Mouse (Mus musculus) CH12.LX (cell line): ENCODE data around the gene Cadm2. TPM values are rescaled to one million over a fixed set of nuclear protein-coding genes. Genes with fewer than 3 reads are reported as not detected.

Source experiments
- DNase-seq: peaks from one replicate; pipeline ENCODE4 v3.0.0-alpha.2; 2013; ENCODE audit errors: extremely low read depth
- H3K27ac ChIP-seq: 2 replicates; pipeline ENCODE4 v1.5.1; 2012; ENCODE audit warnings: low read depth, mild to moderate bottlenecking, control low read depth, moderate library complexity; ENCODE audit not compliant: insufficient read depth
- H3K27me3 ChIP-seq: replicated peaks from 2 replicates; pipeline ENCODE3; 2012; ENCODE audit warnings: inconsistent platforms
- H3K36me3 ChIP-seq, 2 experiments: replicated peaks in 1 of 2; 2 replicates each; pipeline versions ENCODE3 to v1.6.1; 2012; ENCODE audit warnings: inconsistent platforms in 1 of 2, low read length in 1 of 2, mild to moderate bottlenecking in 1 of 2, mixed read lengths in 1 of 2, moderate library complexity in 1 of 2; ENCODE audit not compliant: control insufficient read depth in 1 of 2, insufficient read depth in 1 of 2
- H3K4me1 ChIP-seq, 2 experiments: 2 replicates each; pipeline ENCODE4 v1.6.1; 2012; ENCODE audit warnings: inconsistent platforms in 1 of 2, moderate library complexity in 1 of 2; ENCODE audit not compliant: insufficient read depth in 2 of 2, control insufficient read depth in 1 of 2
- H3K4me2 ChIP-seq: 2 replicates; pipeline ENCODE4 v1.6.1; 2012; ENCODE audit warnings: low read depth, mild to moderate bottlenecking, control low read depth; ENCODE audit not compliant: poor library complexity, insufficient read depth, severe bottlenecking
- H3K4me3 ChIP-seq, 3 experiments: fragments of 150-350 bp in 1 of 3; sonication (generic) in 1 of 3; replicated peaks in 1 of 3; 2 replicates each; pipeline versions ENCODE3 to v1.5.1; 2011 to 2012; ENCODE audit warnings: low read depth in 2 of 3, low read length in 2 of 3, mild to moderate bottlenecking in 2 of 3, moderate library complexity in 2 of 3, control low read depth in 1 of 3, improper control_type of control experiment in 1 of 3, inconsistent platforms in 1 of 3, mixed read lengths in 1 of 3; ENCODE audit not compliant: poor library complexity in 1 of 3
- H3K79me2 ChIP-seq: replicated peaks from 2 replicates; pipeline ENCODE4 v1.6.1; 2012; ENCODE audit warnings: mild to moderate bottlenecking, moderate library complexity; ENCODE audit not compliant: control insufficient read depth, poor library complexity, insufficient read depth, severe bottlenecking; ENCODE audit errors: extremely low read depth
- H3K9ac ChIP-seq: 2 replicates; pipeline ENCODE4 v1.6.1; 2012; ENCODE audit warnings: low read depth, mild to moderate bottlenecking, control low read depth, moderate library complexity; ENCODE audit not compliant: insufficient read depth
- H3K9me3 ChIP-seq: replicated peaks from 2 replicates; pipeline ENCODE3; 2012; ENCODE audit warnings: low read length, inconsistent platforms, mixed read lengths
- EP300 ChIP-seq: IDR thresholded peaks from 2 replicates; pipeline ENCODE4 v1.6.1; 2011; ENCODE audit warnings: low read length, improper control_type of control experiment
- MAZ ChIP-seq: IDR thresholded peaks from 2 replicates; pipeline ENCODE4 v1.6.1; 2012; ENCODE audit warnings: low read depth, mild to moderate bottlenecking, inconsistent platforms, low read length, improper control_type of control experiment, moderate library complexity
- MEF2A ChIP-seq: IDR thresholded peaks from 2 replicates; pipeline ENCODE4 v1.6.1; 2014; ENCODE audit warnings: low read depth, mild to moderate bottlenecking, inconsistent platforms, low read length, improper control_type of control experiment, borderline replicate concordance
- MYC ChIP-seq: IDR thresholded peaks from 2 replicates; pipeline ENCODE4 v1.6.1; 2011; ENCODE audit warnings: low read depth, mild to moderate bottlenecking, improper control_type of control experiment, low read length
- POLR2A ChIP-seq: IDR thresholded peaks from 2 replicates; pipeline ENCODE4 v1.6.1; 2011; ENCODE audit warnings: low read depth, mild to moderate bottlenecking, improper control_type of control experiment, low read length
- RAD21 ChIP-seq: IDR thresholded peaks from 2 replicates; pipeline ENCODE4 v1.6.1; 2011; ENCODE audit warnings: low read depth, mild to moderate bottlenecking, low read length, improper control_type of control experiment, moderate library complexity
- RCOR1 ChIP-seq: conservative IDR thresholded peaks from 2 replicates; pipeline ENCODE4 v1.6.1; 2012; ENCODE audit warnings: low read depth, mild to moderate bottlenecking, inconsistent platforms, low read length, improper control_type of control experiment
- SMC3 ChIP-seq: IDR thresholded peaks from 2 replicates; pipeline ENCODE4 v1.6.1; 2011; ENCODE audit warnings: low read depth, low read length, improper control_type of control experiment
- TCF12 ChIP-seq: IDR thresholded peaks from 2 replicates; pipeline ENCODE4 v1.6.1; 2014; ENCODE audit warnings: low read depth, mild to moderate bottlenecking, inconsistent platforms, low read length, improper control_type of control experiment
- UBTF ChIP-seq: IDR thresholded peaks from 2 replicates; pipeline ENCODE4 v1.6.1; 2012; ENCODE audit warnings: low read depth, mild to moderate bottlenecking, inconsistent platforms, low read length, improper control_type of control experiment, moderate library complexity
- ZKSCAN1 ChIP-seq: IDR thresholded peaks from 2 replicates; pipeline ENCODE4 v1.6.1; 2012; ENCODE audit warnings: low read depth, inconsistent platforms, low read length, improper control_type of control experiment, borderline replicate concordance
- ZMIZ1 ChIP-seq: IDR thresholded peaks from 2 replicates; pipeline ENCODE4 v1.6.1; 2012; ENCODE audit warnings: low read depth, mild to moderate bottlenecking, inconsistent platforms, low read length, improper control_type of control experiment
- dilution Hi-C: fragments of 300-500 bp; cut with MboI; formaldehyde crosslinking; loops from 2 replicates; pipeline ENCODE4 v1.14.3; 2020; ENCODE audit warnings: low sequenced_read_pairs; ENCODE audit not compliant: extremely low pct_unique_long_range_greater_than_20kb, extremely low pct_ligation_motif_present
- in situ Hi-C: fragments of 300-500 bp; cut with MboI; formaldehyde crosslinking; loops from 3 replicates; pipeline ENCODE4 v1.14.3; 2019; ENCODE audit warnings: low sequenced_read_pairs, low pct_ligation_motif_present, low pct_unique_long_range_greater_than_20kb, mixed read lengths
- polyA plus RNA-seq: library from polyadenylated mRNA; unstranded; fragments of >175 nt; gene quantifications from 2 replicates; pipeline ENCODE4 v1.2.1, GENCODE M21; 2012; ENCODE audit warnings: low read depth; ENCODE audit not compliant: insufficient read length
- total RNA-seq, 2 experiments: library from RNA; depleted of rRNA; stranded (reverse); fragments of 300-350 nt in 1 of 2; fragments of >200 nt in 1 of 2; gene quantifications; 2 replicates each; pipeline ENCODE4 v1.2.3; 2012 to 2014

Cadm2 gene
- total and polyA plus RNA-seq, 3 experiments: not detected

DNA sequence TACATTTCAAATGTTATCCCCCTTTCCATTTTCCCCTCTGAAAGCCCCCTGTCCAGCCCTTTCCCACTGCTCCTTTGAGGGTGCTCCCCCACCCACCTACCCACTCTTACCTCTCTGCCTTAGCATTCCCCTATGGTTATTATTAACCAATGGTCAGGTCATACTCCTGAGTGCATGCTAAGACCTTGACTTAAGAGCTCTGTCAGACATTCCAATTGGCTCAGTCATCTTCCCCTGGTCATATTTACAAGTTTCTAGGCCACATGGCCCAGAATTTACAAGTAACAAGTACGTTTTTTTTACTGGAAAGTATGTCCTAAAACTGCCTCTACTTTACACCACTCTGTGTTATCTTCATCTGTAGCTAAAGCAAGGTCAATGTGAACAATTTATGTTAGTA lies 998.3 kb downstream of the Cadm2 start:
- H3K4me1 ChIP-seq: no peaks in the 10 kb centered on the region
- H3K36me3 ChIP-seq: no peaks in the 10 kb centered on the region
- no peak for DNase-seq
- in situ Hi-C loops (no loop called here), dilution Hi-C loops (no loop called here)
- TF ChIP-seq RCOR1: no peak
- no peak for TF ChIP-seq EP300
- H3K79me2 ChIP-seq: no peaks in the 10 kb centered on the region
- no peak overlapping the region for H3K9ac ChIP-seq
- H3K4me3 ChIP-seq: no peak overlapping the region
- H3K4me2 ChIP-seq: no peak overlapping the region
- H3K9me3 ChIP-seq: peaks cover 40% of the 10 kb centered on the region
- no peaks in the 10 kb centered on the region for H3K27me3 ChIP-seq
- no peak overlapping the region for H3K27ac ChIP-seq

DNA sequence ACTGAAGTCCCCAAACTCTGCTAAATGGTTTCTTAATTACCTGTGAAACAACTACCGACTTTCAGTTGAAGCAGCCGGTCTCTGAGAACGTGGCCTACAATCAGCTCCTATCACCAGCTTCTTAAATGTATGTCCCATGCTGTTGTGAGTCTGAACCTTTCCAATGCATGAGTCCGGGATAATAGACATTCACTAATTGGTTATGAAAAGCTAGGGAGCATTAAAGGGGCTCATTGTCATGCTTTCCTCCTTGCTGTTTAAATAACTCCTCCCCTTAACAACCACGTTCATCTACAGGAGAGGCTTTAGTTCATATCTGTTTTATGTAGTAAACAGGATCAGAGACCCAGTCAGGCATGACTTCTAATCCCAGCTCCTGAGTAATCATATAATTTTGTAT lies 1008.1 kb downstream of the Cadm2 start:
- Histone ChIP-seq H3K4me2 (no peak overlapping the region), H3K4me1 (no peaks in the 10 kb centered on the region), H3K9ac (no peak overlapping the region), H3K9me3 (peaks cover 24% of the 10 kb centered on the region), H3K79me2 (no peaks in the 10 kb centered on the region), H3K27ac (no peak overlapping the region), H3K27me3 (no peaks in the 10 kb centered on the region), H3K36me3 (no peaks in the 10 kb centered on the region), H3K4me3 (no peak overlapping the region)
- TF ChIP-seq ZKSCAN1 (no peak), ZMIZ1 (no peak), MAZ (no peak), MEF2A (no peak), UBTF (no peak), SMC3 (no peak), RAD21 (no peak), TCF12 (no peak), RCOR1 (no peak), EP300 (no peak), MYC (no peak), POLR2A (no peak)
- dilution Hi-C loops (no loop called here), in situ Hi-C loops (no loop called here)
- no peak for DNase-seq
